Mouse (Mus musculus): Measurements from ENCODE around the gene 3110001I22Rik.

3110001I22Rik gene

DNA sequence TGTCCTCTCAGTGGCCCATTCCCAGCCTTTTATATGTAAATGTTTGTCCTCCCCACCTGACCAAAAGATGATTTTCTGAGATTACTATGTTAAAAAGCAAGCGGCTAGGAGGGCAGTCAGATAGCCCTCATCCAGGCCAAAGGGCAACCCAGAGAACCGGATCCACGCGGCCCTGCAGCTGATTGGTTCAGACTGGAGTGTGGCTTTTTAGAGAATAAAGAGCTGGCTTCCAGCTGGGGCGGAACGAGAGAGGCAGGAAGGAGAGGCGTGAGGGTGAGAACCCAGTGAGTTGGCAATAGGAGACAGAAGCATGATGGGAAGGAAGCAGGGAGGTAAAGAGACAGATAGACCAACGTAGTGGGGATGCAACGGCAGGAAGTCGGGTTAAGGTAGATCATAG is 51.2 kb downstream of the 3110001I22Rik start:
- DNase-seq = no peak

DNA sequence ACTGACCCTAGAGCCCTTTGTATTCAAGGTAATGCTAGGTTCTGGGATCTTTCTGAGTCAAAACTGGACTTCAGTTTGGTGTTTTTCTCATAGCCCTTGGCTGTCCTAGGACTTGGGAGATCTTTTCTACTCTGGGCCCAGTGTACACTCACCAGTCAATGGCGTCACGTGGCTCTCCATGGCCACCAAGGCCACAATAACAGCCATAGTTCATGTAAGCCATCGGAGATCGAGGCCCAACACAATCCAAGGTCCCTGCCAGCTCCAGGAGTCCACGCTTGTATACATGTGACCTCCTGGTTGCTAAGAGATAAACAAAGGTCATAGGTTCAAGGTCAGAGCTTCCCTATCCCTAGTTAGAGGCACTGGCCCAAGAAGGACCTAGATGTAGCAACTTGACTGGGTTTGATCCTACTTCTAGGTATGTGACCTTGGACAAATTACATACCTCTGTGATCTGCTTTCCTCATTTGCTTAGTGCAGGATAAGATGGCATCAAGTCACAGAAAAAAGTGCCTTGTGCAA is 56.1 kb downstream of the 3110001I22Rik start:
- DNase-seq = no peak
